Mouse (Mus musculus): ENCODE data around the gene Rrp15. TPM values are rescaled to one million over a fixed set of nuclear protein-coding genes. Genes with fewer than 3 reads are reported as not detected.
A peak's percentile ranks its signal among the peaks of the same experiment; 100 is the strongest.
"Not testable (repeated sequence)": the region's sequence is repeated elsewhere in the genome, so short reads cannot be mapped to it uniquely, and the experiment has no call there.

Rrp15 gene
- total RNA-seq (2015; ENCODE audit: low replicate concordance), result 11.9 and 12.1 TPM in 2 replicates
- 11.7 and 15.1 TPM in 2 replicates for total RNA-seq (2017; ENCODE audit: low replicate concordance)

DNA sequence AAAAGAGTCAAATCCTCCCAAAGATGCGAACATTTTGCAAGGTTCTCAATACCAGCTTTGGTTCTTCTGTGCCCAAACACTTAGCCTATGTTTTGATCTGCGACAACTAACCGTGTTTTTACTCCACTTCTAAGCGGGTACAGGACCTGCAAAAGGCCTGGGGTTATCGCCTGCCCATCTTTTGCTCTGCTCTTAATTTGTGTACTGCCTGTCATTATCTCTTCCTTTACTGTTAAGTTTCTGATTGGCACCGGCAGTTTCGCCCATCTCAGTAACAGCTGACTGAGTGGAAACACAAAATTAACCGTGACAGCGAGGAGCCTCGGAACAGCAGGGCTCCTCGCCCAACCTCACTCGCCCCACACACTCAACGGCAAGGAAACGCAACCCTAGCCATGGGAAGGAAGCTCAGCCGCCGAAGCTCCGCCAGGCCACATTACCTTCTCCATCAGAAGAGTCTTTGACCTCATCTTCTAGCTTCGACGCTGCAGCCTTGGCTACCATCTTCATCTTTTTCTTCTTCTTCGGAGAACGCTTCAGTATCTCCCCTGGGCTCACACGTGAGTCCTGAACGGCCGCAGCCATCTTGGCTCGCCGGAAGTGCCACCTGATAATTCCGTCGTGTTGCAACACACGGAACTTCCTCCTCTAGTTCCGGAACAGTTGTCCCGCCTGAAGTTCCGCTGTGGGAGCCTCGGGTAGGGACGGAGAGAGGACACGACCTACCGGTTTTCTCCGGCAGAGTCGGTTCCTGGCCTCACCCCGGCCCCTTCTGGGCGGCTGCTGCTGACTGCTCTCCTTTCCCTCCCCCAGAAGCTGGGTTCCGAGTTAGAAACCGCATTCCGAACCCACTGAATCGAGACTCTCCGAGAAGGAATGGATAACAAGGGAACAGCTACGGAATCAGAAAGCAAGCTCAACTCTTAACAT, at the start of gene Rrp15:
Rrp15 (minus strand) TSS at position 635 of the 930 bp plus-strand sequence.
- ATAC-seq (replicated peaks; ENCODE audit: low FRiP score, poor library complexity, severe bottlenecking), result peak; percentile 97

DNA sequence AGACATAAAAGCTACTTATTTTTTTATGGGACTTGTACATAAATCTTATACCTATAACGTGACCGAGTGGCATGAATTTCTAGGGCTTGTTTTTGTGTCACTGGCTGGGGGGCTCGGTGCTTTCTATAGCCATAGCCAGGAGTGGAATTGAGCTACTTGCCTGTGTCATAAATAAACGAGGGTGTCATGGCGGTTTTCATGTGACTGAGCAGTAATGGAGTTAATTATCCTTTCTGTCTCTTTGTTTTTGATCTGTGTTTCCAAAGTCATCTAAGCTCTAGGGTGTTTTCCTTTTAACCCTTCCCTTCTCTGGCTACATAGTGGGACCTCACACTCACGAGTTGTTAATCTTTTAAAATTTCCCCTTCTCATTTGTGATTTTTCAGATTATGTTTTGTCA, 48.8 kb upstream of the Rrp15 start:
- no peak for ATAC-seq (replicated peaks; ENCODE audit: low FRiP score, poor library complexity, severe bottlenecking)

DNA sequence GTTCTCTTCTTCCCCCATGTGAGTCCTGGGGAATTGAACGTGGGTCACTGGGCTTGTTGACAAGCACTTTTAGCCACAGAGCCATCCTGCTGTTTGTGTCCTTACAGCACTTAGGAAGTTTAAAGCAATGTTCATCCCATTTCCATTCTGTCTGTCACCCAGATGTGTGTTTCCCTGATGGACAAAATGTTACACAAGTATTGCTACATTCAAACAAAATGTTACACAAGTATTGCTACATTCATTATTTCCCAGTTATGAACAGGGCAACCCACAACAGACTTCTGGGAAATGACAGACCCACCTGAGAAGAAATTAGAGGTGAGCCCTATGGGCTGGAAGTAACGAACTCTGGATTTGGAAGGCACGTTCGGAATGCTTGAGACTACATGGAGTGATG, 36.2 kb upstream of the Rrp15 start:
- ATAC-seq (replicated peaks; ENCODE audit: low FRiP score, poor library complexity, severe bottlenecking), result no peak

DNA sequence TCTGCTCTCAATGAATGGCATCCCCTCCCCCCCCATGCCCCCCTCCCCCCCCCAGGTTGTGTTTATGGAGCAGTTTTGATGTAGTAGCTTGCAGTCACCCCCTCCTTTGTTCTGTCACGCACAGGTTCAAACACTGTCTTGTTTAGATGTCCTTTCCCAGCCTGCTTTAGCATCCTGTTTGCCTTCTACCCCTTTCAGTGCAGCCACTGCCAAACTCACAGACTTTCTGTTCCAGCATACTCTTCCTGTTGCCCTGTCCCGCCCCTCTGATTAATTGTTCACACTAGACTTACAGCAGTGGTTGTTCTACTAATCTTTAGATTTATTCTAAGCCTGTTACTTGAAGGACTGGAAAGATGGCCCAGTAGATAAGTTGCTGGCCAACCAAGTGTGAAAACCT, 31.7 kb upstream of the Rrp15 start:
- ATAC-seq (replicated peaks; ENCODE audit: low FRiP score, poor library complexity, severe bottlenecking), result no peak

DNA sequence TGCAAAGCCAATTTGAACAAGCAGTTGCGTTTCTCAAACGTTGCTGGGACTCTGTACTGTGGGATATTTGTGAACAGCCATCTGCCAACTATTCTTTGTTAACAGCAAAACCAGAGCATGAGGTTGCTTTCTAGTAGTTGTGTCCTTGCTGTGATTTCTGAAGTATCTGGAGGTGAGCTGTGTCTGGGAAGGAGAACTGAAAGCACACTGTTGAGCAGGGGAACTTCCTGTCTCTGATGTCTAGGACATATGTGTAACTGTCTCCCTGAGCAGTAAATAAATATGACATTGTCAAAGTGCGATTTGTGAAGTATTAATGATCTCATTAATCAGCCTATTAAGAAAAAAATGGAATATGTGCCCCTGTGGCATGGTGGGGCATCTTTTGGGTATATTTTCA, 24.0 kb upstream of the Rrp15 start:
- no peak for ATAC-seq (replicated peaks; ENCODE audit: low FRiP score, poor library complexity, severe bottlenecking)

DNA sequence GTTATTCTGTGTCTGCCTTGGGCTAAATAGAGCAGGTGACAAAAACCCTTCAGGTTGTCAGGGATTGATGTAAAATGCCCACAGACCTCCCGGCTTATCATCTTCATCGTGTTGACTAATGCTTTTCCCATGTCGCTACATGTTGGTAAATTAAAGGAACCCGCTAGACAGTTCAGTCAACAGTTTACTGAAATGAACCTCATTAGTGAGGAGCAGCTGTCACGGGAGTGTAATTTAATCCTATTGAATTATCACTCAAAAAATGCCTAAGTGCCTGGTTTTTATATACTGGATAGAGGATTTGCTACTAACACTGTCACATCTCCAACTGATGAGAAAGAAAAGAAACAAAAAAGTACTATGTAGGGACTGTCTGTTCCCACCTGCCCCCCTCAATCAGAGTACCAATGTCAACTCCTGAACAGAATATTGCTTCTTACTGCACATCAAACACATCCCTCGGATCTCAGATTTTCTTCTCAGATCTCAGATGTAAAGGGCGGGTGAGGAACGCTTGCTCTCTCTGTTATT, 23.5 kb upstream of the Rrp15 start:
- no peak for ATAC-seq (replicated peaks; ENCODE audit: low FRiP score, poor library complexity, severe bottlenecking)

DNA sequence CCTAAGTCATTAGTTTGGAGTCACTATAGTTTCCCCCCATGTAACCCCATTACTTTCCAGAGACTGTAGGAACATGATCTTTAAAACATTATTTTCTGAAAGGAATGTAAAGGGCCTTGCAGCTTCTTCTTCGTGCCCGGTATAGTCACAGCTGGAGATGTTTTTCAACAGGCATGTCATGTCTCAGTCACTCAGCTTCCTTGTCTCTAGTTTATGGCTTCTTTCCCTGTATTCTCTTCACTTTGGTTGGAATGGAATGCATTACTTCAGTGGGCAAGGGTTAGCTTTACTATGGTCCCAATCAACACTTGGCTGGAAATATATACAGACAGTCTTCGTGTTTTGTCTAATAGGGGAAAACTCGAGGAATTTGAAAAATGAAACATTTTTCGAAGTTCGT, 22.8 kb upstream of the Rrp15 start:
- ATAC-seq (replicated peaks; ENCODE audit: low FRiP score, poor library complexity, severe bottlenecking), result no peak

DNA sequence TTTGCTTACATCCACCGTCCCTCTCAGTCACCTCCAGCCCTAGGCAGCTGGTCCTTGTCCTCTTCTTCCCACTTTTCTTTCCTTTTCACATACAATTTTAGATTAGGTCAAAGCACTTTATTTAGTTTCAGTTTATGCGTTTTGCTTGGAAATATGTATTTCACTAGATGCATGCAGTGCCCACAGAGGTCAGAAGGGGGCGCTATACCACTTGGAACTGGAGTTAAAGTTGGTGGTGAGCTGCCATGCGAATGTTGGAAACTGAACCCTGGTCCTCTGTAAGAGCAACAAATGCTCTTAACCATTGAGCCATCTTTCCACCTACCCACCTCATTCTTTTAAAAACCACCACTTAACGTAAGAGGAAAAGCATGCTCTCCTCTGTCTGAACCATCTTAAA, 21.5 kb upstream of the Rrp15 start:
- ATAC-seq (replicated peaks; ENCODE audit: low FRiP score, poor library complexity, severe bottlenecking), result no peak

DNA sequence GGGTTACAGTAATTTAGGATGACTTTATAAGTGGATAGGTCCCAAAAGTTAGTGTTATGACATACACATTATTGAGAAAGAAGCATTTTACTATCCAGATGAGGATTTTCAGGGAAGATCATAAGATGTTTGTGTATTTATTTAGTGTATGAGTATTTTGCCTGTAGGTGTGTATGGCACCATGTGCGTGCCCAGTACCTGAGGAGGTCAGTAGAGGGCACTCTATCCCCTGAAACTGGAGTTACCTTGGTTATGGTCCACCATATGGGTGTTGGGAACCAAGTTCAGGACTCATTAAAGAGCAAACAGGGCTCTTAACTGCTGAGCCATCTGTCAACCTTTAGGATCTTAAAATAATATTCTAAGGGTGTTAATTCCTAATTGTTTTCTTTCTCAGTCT, 19.2 kb upstream of the Rrp15 start:
- no peak for ATAC-seq (replicated peaks; ENCODE audit: low FRiP score, poor library complexity, severe bottlenecking)

DNA sequence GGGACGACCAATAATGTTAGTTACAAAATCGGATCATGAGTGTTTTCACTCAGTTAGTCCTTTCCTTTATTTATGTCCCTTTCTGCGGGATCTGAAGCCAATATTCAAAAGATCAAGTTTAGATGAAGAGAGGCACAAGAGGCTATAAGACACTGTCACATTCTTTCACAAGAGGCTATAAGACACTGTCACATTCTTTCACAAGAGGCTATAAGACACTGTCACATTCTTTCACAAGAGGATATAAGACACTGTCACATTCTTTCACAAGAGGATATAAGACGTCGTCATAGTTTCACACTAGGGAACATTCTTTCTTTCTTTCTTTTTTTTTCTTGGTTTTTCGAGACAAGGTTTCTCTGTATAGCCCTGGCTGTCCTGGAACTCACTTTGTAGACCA, 14.3 kb upstream of the Rrp15 start:
- ATAC-seq (replicated peaks; ENCODE audit: low FRiP score, poor library complexity, severe bottlenecking), result not testable (repeated sequence)

DNA sequence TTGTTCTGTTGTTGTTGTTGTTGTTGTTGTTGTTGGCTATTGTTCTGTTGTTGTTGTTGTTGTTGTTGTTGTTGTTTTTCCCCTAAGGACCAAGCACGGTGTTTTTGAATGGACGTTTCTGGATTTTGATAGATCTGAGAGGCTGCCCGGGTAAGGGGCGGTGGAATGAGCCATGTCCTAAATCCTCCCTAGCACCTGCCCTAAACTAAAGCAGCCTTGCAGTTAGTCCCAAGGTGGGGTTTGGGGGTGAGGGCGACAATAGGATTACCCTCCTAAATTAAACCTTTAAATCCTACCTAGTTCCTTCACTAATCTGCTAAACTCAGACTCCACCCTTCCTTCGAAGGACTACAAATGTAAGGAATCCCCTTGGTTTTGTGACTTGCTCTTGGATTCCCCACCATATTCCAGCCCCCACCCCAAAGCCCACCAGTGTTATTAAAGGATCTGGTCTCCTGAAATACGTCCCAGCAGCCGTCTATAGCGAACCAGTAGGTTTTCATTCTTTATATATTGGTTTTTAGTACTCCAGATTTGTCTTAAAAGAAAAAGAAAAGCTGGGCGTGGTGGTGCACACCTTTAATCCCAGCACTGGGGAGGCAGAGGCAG, 621 bp upstream of the Rrp15 start:
- ATAC-seq (replicated peaks; ENCODE audit: low FRiP score, poor library complexity, severe bottlenecking), result 0 out of 2 replicates have a peak, but pooled peaks have one; percentile 32

DNA sequence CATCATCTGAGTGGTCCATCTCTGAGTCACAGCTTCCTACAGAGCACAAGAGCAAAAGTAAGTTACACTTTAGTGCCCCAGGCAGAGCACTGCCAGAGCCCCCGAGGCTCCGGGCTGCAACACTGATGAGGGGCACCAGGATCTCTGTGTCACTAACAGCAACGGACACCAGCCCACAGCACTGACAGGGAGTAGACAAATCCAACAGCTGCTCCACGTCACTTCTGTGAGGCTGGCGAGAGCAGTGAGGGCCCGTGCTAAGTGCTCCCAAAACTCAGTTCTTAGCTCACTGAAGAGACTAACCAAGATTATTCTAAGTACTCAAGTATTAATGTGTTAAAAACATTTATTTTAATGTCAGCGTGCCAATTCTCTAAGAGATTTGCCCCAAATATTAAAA, 9.3 kb downstream of the Rrp15 start:
- ATAC-seq (replicated peaks; ENCODE audit: low FRiP score, poor library complexity, severe bottlenecking), result no peak

DNA sequence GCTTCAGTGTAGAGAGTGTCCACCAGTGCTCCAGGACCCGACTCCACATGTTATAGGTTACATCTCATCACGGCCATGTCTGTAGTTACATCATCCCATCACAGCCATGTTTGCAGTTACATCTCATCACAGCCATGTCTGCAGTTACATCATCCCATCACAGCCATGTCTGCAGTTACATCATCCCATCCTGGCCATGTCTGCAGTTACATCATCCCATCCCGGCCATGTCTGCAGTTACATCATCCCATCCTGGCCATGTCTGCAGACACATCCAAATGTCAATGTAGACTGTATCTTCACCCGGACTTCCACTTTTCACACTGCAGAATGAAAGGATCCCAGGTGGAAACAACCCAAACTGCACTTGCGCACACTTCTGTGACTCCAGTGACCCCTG, 13.6 kb downstream of the Rrp15 start:
- ATAC-seq (replicated peaks; ENCODE audit: low FRiP score, poor library complexity, severe bottlenecking), result no peak

DNA sequence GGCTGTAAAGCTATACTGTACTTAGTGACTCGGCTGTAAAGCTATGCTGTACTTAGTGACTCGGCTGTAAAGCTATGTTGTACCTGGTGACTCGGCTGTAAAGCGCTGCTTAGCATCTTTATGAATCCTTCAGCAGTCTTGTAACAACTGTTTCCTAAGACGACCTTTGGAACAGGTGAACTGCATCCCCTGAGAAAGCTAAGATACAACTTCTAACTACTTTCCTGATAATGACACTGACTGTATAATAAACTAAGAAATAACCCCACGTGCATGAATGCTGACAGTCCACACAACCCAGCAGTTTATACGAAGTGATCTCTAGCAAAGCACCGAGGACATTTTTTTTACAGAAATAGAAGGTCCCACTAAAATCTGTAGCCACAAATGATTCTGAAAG, 16.1 kb downstream of the Rrp15 start:
- ATAC-seq (replicated peaks; ENCODE audit: low FRiP score, poor library complexity, severe bottlenecking), result no peak

DNA sequence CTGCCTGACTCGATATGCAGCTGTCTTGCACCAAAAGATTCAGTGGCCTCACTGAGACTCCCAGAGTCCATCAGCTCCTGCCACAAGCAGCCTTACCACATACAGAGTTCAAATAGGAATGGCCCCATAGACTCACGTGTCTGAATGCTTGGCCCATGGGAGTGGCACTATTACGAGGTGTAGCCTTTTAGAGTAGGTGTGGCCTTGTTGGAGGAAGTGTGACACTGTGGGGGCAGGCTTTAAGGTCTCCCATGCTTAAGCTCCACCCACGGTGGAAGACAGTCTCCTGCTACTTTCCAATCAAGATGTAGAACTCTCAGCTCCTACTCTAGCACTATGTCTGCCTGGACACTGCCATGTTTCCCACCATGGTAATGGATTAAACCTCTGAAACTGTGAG, 20.4 kb downstream of the Rrp15 start:
- no peak for ATAC-seq (replicated peaks; ENCODE audit: low FRiP score, poor library complexity, severe bottlenecking)

DNA sequence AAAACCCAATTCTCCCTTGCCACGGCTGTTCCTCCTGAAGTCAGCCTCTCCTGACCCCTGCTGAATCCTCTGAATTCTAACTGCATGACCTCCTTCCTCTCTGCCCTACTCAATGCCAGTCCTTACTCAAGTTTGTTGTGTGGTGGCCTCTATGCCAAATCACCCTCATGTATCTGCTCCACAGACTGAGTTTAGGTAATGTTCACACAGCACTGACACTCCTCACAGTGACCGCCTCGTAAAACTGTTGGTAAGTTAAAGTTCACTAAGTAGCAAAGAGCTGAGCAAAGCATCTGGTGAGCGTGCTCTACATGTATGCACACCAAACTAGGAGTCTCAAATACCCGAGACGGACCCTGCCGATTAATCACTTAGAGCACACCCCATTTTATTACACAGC, 23.0 kb downstream of the Rrp15 start:
- ATAC-seq (replicated peaks; ENCODE audit: low FRiP score, poor library complexity, severe bottlenecking), result no peak

DNA sequence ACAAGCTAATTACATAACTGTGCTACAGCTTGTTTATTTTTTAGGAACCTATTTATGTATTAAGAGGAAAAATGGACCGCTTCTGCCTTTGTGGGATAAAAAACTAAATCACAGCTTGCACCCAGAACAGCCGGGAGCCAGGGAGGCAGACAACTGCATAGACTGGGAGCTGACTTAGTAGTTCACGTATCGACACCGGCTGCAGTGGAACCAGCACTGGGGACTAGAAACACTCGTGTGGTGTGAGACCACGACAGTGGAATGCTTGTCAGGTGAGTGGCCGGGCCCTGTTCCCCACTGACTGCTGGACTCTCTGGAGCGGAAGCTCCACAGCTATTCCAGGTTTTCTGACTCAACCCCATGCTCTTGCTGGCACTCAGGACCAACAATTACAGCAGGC, 26.9 kb downstream of the Rrp15 start:
- no peak for ATAC-seq (replicated peaks; ENCODE audit: low FRiP score, poor library complexity, severe bottlenecking)

DNA sequence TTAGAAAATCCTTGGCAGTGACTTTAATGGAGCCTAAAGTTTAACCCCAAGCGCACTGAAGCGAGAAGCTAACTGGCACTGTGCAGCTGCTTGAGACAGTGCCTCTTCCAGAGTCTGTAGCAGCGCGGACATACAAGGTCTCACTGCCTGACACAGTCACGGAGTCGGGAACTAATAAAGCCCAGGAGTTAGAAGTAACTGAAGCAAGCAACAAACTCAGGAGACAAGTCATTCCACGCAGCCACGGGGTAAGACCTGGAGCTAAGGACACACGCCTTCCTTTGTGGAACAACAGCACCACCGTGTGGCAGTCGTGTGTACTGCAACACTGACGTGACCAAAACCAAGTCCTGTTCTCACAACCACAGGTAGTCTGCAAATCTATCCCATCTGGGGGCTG, 27.3 kb downstream of the Rrp15 start:
- ATAC-seq (replicated peaks; ENCODE audit: low FRiP score, poor library complexity, severe bottlenecking), result peak; percentile 85

DNA sequence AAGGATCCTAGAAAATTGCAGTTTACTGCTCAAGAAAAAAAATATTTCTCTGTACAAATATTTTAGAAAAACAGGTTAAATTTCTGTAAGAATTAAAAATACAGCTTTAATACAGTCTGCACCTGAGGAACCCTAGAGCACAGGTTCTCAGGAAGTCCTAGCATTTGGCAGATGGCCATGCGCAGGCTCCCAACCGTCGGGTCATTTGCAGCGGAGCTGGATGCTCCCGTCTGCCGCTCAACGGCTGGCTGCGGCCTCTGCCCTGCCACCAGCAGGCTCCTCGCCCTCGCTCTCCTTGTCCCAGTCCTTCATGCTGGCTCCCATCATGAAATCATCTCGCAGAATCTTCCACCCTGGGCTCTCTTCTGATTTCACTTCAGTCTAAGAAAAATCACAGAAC, 28.0 kb downstream of the Rrp15 start:
- no peak for ATAC-seq (replicated peaks; ENCODE audit: low FRiP score, poor library complexity, severe bottlenecking)

DNA sequence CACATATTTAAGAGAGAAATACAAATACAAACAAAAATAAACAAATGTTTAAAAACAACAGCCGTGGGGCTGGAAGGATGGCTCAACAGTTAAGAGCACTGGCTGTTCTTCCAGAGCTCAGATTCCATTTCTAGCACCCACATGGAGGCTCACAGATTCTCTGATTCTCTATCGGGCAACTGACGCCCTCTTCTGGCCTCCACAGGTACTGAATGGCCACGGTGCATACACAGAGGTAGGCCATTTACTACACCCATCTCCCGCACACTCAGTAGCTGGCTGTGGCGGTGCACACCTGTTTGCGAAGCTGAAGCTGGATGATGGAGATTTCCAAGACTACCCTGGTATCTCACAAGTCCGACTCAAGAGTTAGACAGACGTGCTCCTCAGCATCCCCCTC, 29.4 kb downstream of the Rrp15 start:
- ATAC-seq (replicated peaks; ENCODE audit: low FRiP score, poor library complexity, severe bottlenecking), result no peak

DNA sequence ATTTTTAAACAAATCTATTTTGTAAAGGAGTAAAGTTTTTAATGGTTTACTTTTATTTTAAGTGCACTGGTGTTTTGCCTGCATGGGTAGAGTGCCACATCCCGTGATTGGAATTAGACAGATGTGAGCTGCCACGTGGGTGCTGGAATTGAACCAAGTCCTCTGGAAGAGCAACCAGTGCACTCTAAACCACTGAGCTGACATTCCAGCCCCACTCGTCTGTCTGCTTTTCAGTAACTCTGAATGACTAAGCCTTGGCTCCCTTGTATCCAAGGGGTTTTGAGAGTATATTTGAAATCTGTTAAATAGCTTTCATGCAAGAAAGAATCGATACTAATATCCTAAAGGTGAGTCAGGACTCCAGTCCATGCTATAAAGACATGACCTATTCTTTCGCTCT, 30.3 kb downstream of the Rrp15 start:
- ATAC-seq (replicated peaks; ENCODE audit: low FRiP score, poor library complexity, severe bottlenecking), result no peak
